Mouse (Mus musculus) myocyte (in vitro differentiated cells): Measurements from ENCODE around the gene Ms4a1.

Source experiments
- CEBPB ChIP-seq: IDR thresholded peaks from 2 replicates; pipeline ENCODE4 v1.6.1; 2011; ENCODE audit warnings: mild to moderate bottlenecking, moderate library complexity; ENCODE audit not compliant: poor library complexity, insufficient read depth, severe bottlenecking
- E2F4 ChIP-seq: IDR thresholded peaks from one replicate; pipeline ENCODE4 v1.6.1; 2011; ENCODE audit warnings: mild to moderate bottlenecking, control low read depth, moderate library complexity; ENCODE audit not compliant: insufficient read depth
- MAX ChIP-seq: IDR thresholded peaks from one replicate; pipeline ENCODE4 v1.6.1; 2011; ENCODE audit warnings: low read depth, mild to moderate bottlenecking, control low read depth
- MYOD1 ChIP-seq, 3 experiments: IDR thresholded peaks; one replicate each; pipeline ENCODE4 v1.6.1; 2011; ENCODE audit warnings: control low read depth in 2 of 3, low read depth in 2 of 3, mild to moderate bottlenecking in 2 of 3, moderate library complexity in 1 of 3; ENCODE audit not compliant: insufficient read length in 2 of 3, control insufficient read depth in 1 of 3
- MYOG ChIP-seq, 3 experiments: IDR thresholded peaks; one replicate each; pipeline ENCODE4 v1.6.1; 2011; ENCODE audit warnings: control low read depth in 2 of 3, low read depth in 2 of 3, mild to moderate bottlenecking in 2 of 3; ENCODE audit not compliant: insufficient read length in 2 of 3, control insufficient read depth in 1 of 3, insufficient read depth in 1 of 3
- POLR2A ChIP-seq: IDR thresholded peaks from one replicate; pipeline ENCODE4 v1.6.1; 2011; ENCODE audit warnings: low read depth, mild to moderate bottlenecking, control low read depth, moderate library complexity; ENCODE audit not compliant: insufficient read length
- POLR2AphosphoS2 ChIP-seq: IDR thresholded peaks from one replicate; pipeline ENCODE4 v1.6.1; 2011; ENCODE audit warnings: low read depth, control low read depth; ENCODE audit not compliant: insufficient read length
- REST ChIP-seq: IDR thresholded peaks from one replicate; pipeline ENCODE4 v1.6.1; 2011; ENCODE audit warnings: mild to moderate bottlenecking, control low read depth, moderate library complexity; ENCODE audit not compliant: insufficient read depth, insufficient read length
- SRF ChIP-seq: IDR thresholded peaks from one replicate; pipeline ENCODE4 v1.6.1; 2011; ENCODE audit warnings: low read depth; ENCODE audit not compliant: control insufficient read depth, insufficient read length
- TCF12 ChIP-seq: IDR thresholded peaks from one replicate; pipeline ENCODE4 v1.6.1; 2011; ENCODE audit warnings: mild to moderate bottlenecking, control low read depth; ENCODE audit not compliant: poor library complexity, insufficient read depth, severe bottlenecking
- TCF3 ChIP-seq: IDR thresholded peaks from one replicate; pipeline ENCODE4 v1.6.1; 2011; ENCODE audit warnings: low read depth, control low read depth; ENCODE audit not compliant: insufficient read length
- USF1 ChIP-seq: IDR thresholded peaks from one replicate; pipeline ENCODE4 v1.6.1; 2011; ENCODE audit warnings: low read depth, mild to moderate bottlenecking, control low read depth, moderate library complexity

DNA sequence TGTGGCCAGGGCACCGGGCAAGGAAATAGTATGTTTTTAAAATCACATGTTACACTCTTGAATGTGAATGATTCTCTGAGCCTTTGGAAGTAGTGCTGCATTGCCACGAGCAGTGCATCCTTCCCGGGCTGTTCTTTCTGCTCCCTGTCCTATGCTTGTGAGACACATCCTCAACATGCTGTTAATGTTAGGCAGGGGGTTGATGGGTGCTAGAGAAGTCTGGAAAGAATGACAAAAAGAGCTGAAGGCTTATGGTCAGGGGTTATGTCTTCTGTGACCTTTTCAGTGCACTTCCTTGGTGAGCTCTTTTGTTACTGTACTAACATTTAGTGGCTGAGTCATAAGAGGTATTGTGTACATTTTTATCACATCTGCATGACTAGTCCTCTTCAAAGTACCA is 14.2 kb upstream of the Ms4a1 start:
- TF ChIP-seq POLR2AphosphoS2 (no peak), POLR2A (no peak), MYOD1 (IDR thresholded peaks at IDR 0.05; ENCODE audit: control insufficient read depth in 1 of 3, insufficient read length in 2 of 3, low read depth in 2 of 3) (no peak), USF1 (no peak), E2F4 (no peak), TCF12 (no peak), SRF (no peak), MYOG (IDR thresholded peaks at IDR 0.05; ENCODE audit: control insufficient read depth in 1 of 3, insufficient read depth in 1 of 3, insufficient read length in 2 of 3, low read depth in 2 of 3) (no peak), CEBPB (no peak), MAX (no peak), TCF3 (no peak), REST (no peak)
